Mouse (Mus musculus) midbrain, embryonic 10.5 days (tissue): ENCODE data around the gene Spg20. TPM values are rescaled to one million over a fixed set of nuclear protein-coding genes. Genes with fewer than 3 reads are reported as not detected.

Experiments
- DNase-seq: peaks from one replicate; pipeline ENCODE4 v3.0.0-alpha.2; 2017; ENCODE audit warnings: low spot score
- H3K27ac ChIP-seq: fragments of 300-500 bp; sonication (generic); replicated peaks from 2 replicates; pipeline ENCODE4 v1.5.1; 2016; ENCODE audit warnings: mild to moderate bottlenecking
- H3K27me3 ChIP-seq: fragments of 300-500 bp; sonication (generic); 2 replicates; pipeline ENCODE4 v1.6.1; 2016; ENCODE audit warnings: low read depth, mild to moderate bottlenecking; ENCODE audit not compliant: poor library complexity, severe bottlenecking
- H3K36me3 ChIP-seq: fragments of 300-500 bp; sonication (generic); 2 replicates; pipeline ENCODE4 v1.6.1; 2016; ENCODE audit warnings: mild to moderate bottlenecking, moderate library complexity
- H3K4me1 ChIP-seq: fragments of 300-500 bp; sonication (generic); 2 replicates; pipeline ENCODE4 v1.6.1; 2016
- H3K4me3 ChIP-seq: fragments of 300-500 bp; sonication (generic); 2 replicates; pipeline ENCODE4 v1.5.1; 2016; ENCODE audit warnings: mild to moderate bottlenecking, moderate library complexity
- H3K9me3 ChIP-seq: fragments of 300-500 bp; sonication (generic); replicated peaks from 2 replicates; pipeline ENCODE4 v1.6.1; 2016; ENCODE audit warnings: mild to moderate bottlenecking
- WGBS: fragments of 180-500 bp; shearing (Covaris S2); methylation state at CpG from one replicate; pipeline ENCODE4 v1.1.7; 2016; 5-methylcytosine and 5-hydroxymethylcytosine counted together
- polyA plus RNA-seq: library from polyadenylated mRNA; unstranded; fragments of >200 nt; fragmentation: Nextera tagmentation; extraction: Ambion mirVana; gene quantifications from 2 replicates; pipeline ENCODE4 v1.2.1, GENCODE M21; 2016

Spg20 gene
- polyA plus RNA-seq, 1 experiment from 2014 or later, result 51.6 TPM

- no peaks in the 10 kb centered on the region for H3K27me3 ChIP-seq
- no peak within 1 kb of the TSS for H3K27ac ChIP-seq
- H3K4me3 ChIP-seq, result no peak within 1 kb of the TSS
- no peak for DNase-seq
- no peaks in the 10 kb centered on the region for H3K9me3 ChIP-seq
- H3K36me3 ChIP-seq, result peaks cover 65% of the 10 kb centered on the region
- H3K4me1 ChIP-seq, result no peaks in the 10 kb centered on the region
Observed at GRCm38 (mm10) chr3:55137039-55137438, 25.1 kb downstream of the Spg20 start, which contains the start of gene Ccdc169. Gene Ccdc169, plus strand, starts transcription at chr3:55137339.

GRCm38 (mm10) chr3:55139837-55140236 lies 27.9 kb downstream of the Spg20 start:
- H3K36me3 ChIP-seq, result peaks cover 38% of the 10 kb centered on the region
- H3K4me3 ChIP-seq, result no peak overlapping the region
- H3K4me1 ChIP-seq, result no peaks in the 10 kb centered on the region
- WGBS, result 96% methylated on average over 12 of the region's 12 CpGs
- DNase-seq, result no peak
- no peaks in the 10 kb centered on the region for H3K27me3 ChIP-seq
- no peak overlapping the region; the same call in 1 of the 2 replicates for H3K27ac ChIP-seq
- no peaks in the 10 kb centered on the region for H3K9me3 ChIP-seq

GRCm38 (mm10) chr3:55141401-55141800 lies 29.5 kb downstream of the Spg20 start:
- H3K9me3 ChIP-seq, result no peaks in the 10 kb centered on the region
- H3K36me3 ChIP-seq, result peaks cover 22% of the 10 kb centered on the region
- no peaks in the 10 kb centered on the region for H3K4me1 ChIP-seq
- 52% methylated on average over 2 of the region's 2 CpGs for whole genome bisulfite sequencing
- H3K4me3 ChIP-seq, result no peak overlapping the region
- no peaks in the 10 kb centered on the region for H3K27me3 ChIP-seq
- no peak for DNase-seq
- H3K27ac ChIP-seq, result no peak overlapping the region

- Histone ChIP-seq H3K4me1 (peaks cover 8% of the 10 kb centered on the region), H3K36me3 (no peaks in the 10 kb centered on the region), H3K9me3 (no peaks in the 10 kb centered on the region), H3K27me3 (no peaks in the 10 kb centered on the region), H3K27ac (no peak overlapping the region), H3K4me3 (no peak overlapping the region)
- WGBS, result 82% methylated on average over 4 of the region's 4 CpGs
- DNase-seq, result no peak
Observed at GRCm38 (mm10) chr3:55144916-55145315, 33.0 kb downstream of the Spg20 start.

GRCm38 (mm10) chr3:55146441-55146840 lies 34.5 kb downstream of the Spg20 start:
- Histone ChIP-seq H3K9me3 (no peaks in the 10 kb centered on the region), H3K4me3 (no peak overlapping the region), H3K27ac (no peak overlapping the region), H3K4me1 (peaks cover 8% of the 10 kb centered on the region), H3K27me3 (no peaks in the 10 kb centered on the region), H3K36me3 (no peaks in the 10 kb centered on the region)
- WGBS, result 77% methylated on average over 6 of the region's 6 CpGs
- DNase-seq, result no peak

- no peak for DNase-seq
- no peak overlapping the region for H3K4me3 ChIP-seq
- H3K9me3 ChIP-seq, result no peaks in the 10 kb centered on the region
- H3K4me1 ChIP-seq, result peaks cover 8% of the 10 kb centered on the region
- H3K27me3 ChIP-seq, result no peaks in the 10 kb centered on the region
- no peak overlapping the region for H3K27ac ChIP-seq
- WGBS, result 92% methylated on average over 2 of the region's 2 CpGs
- H3K36me3 ChIP-seq, result no peaks in the 10 kb centered on the region
Observed at GRCm38 (mm10) chr3:55147156-55147555, 35.2 kb downstream of the Spg20 start.

GRCm38 (mm10) chr3:55148091-55148490 lies 36.2 kb downstream of the Spg20 start:
- H3K27me3 ChIP-seq, result no peaks in the 10 kb centered on the region
- H3K4me3 ChIP-seq, result no peak overlapping the region
- H3K9me3 ChIP-seq, result no peaks in the 10 kb centered on the region
- 0 out of 2 replicates have a peak overlapping the region, but pooled peaks have one; percentile 42 for H3K27ac ChIP-seq
- DNase-seq, result no peak
- H3K4me1 ChIP-seq, result peaks cover 8% of the 10 kb centered on the region
- 42% methylated on average over 3 of the region's 3 CpGs for WGBS
- H3K36me3 ChIP-seq, result no peaks in the 10 kb centered on the region

GRCm38 (mm10) chr3:55151656-55152433 lies 39.9 kb downstream of the Spg20 start:
- DNase-seq, result peak; percentile 47
- Histone ChIP-seq H3K9me3 (no peaks in the 10 kb centered on the region), H3K36me3 (no peaks in the 10 kb centered on the region), H3K4me1 (peaks cover 11% of the 10 kb centered on the region), H3K27me3 (no peaks in the 10 kb centered on the region), H3K27ac (no peak overlapping the region), H3K4me3 (no peak overlapping the region)
- 47% methylated on average over 7 of the region's 7 CpGs for WGBS

GRCm38 (mm10) chr3:55152673-55153334 lies 40.9 kb downstream of the Spg20 start:
- no peaks in the 10 kb centered on the region for H3K36me3 ChIP-seq
- no peaks in the 10 kb centered on the region for H3K9me3 ChIP-seq
- peaks cover 15% of the 10 kb centered on the region for H3K4me1 ChIP-seq
- WGBS, result 74% methylated on average over 6 of the region's 6 CpGs
- no peak for DNase-seq
- no peaks in the 10 kb centered on the region for H3K27me3 ChIP-seq
- no peak overlapping the region for H3K27ac ChIP-seq
- no peak overlapping the region for H3K4me3 ChIP-seq

- Histone ChIP-seq H3K27me3 (no peaks in the 10 kb centered on the region), H3K9me3 (no peaks in the 10 kb centered on the region), H3K4me3 (no peak overlapping the region), H3K27ac (no peak overlapping the region), H3K36me3 (no peaks in the 10 kb centered on the region), H3K4me1 (peaks cover 7% of the 10 kb centered on the region)
- 92% methylated on average over 7 of the region's 7 CpGs for WGBS
- DNase-seq, result no peak
Observed at GRCm38 (mm10) chr3:55154163-55154562, 42.3 kb downstream of the Spg20 start.

GRCm38 (mm10) chr3:55157413-55157812 lies 45.5 kb downstream of the Spg20 start:
- no peaks in the 10 kb centered on the region for H3K27me3 ChIP-seq
- no peak overlapping the region for H3K4me3 ChIP-seq
- no peaks in the 10 kb centered on the region for H3K36me3 ChIP-seq
- peaks cover 15% of the 10 kb centered on the region for H3K4me1 ChIP-seq
- no peak for DNase-seq
- WGBS, result 64% methylated on average over 5 of the region's 5 CpGs
- H3K9me3 ChIP-seq, result no peaks in the 10 kb centered on the region
- H3K27ac ChIP-seq, result no peak overlapping the region; the same call in 1 of the 2 replicates

GRCm38 (mm10) chr3:55161144-55161543 lies 49.2 kb downstream of the Spg20 start:
- Histone ChIP-seq H3K9me3 (no peaks in the 10 kb centered on the region), H3K27me3 (no peaks in the 10 kb centered on the region), H3K4me1 (peaks cover 13% of the 10 kb centered on the region), H3K27ac (no peak overlapping the region), H3K36me3 (no peaks in the 10 kb centered on the region), H3K4me3 (no peak overlapping the region)
- DNase-seq, result no peak
- 59% methylated on average over 7 of the region's 7 CpGs for WGBS

- no peak overlapping the region for H3K27ac ChIP-seq
- 87% methylated on average over 4 of the region's 4 CpGs for WGBS
Observed at GRCm38 (mm10) chr3:55163510-55163909, 51.6 kb downstream of the Spg20 start.

More at GRCm38 (mm10) chr3:55163510-55163909, 51.6 kb downstream of the Spg20 start:
- no peaks in the 10 kb centered on the region for H3K36me3 ChIP-seq
- no peaks in the 10 kb centered on the region for H3K27me3 ChIP-seq
- peaks cover 8% of the 10 kb centered on the region for H3K4me1 ChIP-seq
- no peaks in the 10 kb centered on the region for H3K9me3 ChIP-seq
- H3K4me3 ChIP-seq, result no peak overlapping the region
- no peak for DNase-seq
